Mouse (Mus musculus): ENCODE data around the gene Cse1l.
A peak's percentile ranks its signal among the peaks of the same experiment; 100 is the strongest.

Gene Cse1l

GRCm38 (mm10) chr2:166900792-166901505, 4.9 kb upstream of the Cse1l start:
- no peak for DNase-seq (ENCODE audit: low read depth in 1 of 2, low spot score in 2 of 2)

GRCm38 (mm10) chr2:166903719-166904282, 2.0 kb upstream of the Cse1l start:
- DNase-seq (ENCODE audit: low read depth in 1 of 2, low spot score in 2 of 2), result no peak

GRCm38 (mm10) chr2:166906523-166907182, 813 bp downstream of the Cse1l start:
- peak; percentile 31 to 54 for DNase-seq (ENCODE audit: low read depth in 1 of 2, low spot score in 2 of 2)

DNA sequence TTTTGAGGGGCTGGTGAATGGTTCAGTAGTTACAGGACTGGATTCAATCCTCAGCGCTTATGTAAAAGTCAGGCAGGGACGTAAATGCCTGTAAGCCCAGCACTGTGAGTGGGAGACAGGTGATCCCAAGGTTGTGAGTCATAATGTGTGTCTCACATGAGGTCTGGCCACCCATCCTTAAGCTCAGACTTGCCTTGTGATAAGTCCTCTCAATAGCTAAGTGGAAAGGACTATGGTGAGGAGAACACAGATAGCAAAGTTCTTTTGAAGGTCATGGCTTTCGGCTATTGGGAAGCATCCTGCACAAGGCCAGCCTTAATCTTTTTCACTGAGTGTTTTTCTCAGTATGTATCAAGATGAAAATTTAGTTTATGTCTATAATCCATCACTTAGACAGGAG, 3.9 kb downstream of the Cse1l start:
- DNase-seq (ENCODE audit: low read depth in 1 of 2, low spot score in 2 of 2), result no peak

- no peak for DNase-seq (ENCODE audit: low read depth in 1 of 2, low spot score in 2 of 2)
These were observed 4.7 kb downstream of the Cse1l start for GRCm38 (mm10) chr2:166910536-166910935.

- DNase-seq (ENCODE audit: low read depth in 1 of 2, low spot score in 2 of 2), result no peak
These were observed 18.1 kb downstream of the Cse1l start for GRCm38 (mm10) chr2:166923971-166924370.

DNA sequence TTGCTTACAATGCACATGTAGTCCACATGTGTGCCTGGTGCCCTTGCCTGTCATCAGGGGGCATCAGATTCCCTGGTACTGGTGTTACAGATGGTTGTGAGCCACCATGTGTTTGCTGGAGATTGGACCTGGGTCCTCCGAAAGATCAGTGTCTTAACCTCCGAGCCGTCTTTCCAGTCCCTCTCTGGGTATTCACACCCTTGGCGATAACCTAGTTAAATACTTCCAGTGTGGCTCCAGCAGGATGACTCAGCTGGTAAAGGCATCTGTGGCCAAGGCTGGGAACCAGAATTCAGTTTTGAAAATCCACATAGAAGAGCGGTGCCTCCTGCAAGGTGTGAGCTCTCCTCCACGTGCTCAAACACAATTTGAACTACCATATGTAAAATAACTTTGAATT, 28.1 kb downstream of the Cse1l start:
- DNase-seq (ENCODE audit: low read depth in 1 of 2, low spot score in 2 of 2), result no peak

DNA sequence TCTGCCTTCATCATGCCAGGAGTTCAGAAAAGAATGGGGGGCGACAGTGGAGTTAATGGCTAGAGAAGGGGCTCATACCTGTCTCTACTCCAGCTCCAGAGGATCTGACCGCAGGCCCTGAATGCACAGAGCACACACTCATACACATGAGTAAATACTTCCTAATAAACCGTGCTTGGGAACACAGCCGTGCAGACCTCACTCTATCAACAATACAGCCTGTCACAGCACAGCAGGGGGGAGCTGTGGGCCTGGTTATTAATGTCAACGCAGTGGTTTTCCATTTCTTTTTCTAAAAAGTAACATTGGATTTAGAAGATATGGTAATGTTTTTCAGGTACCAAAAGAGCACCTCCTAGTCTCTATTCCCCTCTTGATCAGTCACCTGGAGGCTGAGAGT, 28.6 kb downstream of the Cse1l start:
- no peak for DNase-seq (ENCODE audit: low read depth in 1 of 2, low spot score in 2 of 2)

DNA sequence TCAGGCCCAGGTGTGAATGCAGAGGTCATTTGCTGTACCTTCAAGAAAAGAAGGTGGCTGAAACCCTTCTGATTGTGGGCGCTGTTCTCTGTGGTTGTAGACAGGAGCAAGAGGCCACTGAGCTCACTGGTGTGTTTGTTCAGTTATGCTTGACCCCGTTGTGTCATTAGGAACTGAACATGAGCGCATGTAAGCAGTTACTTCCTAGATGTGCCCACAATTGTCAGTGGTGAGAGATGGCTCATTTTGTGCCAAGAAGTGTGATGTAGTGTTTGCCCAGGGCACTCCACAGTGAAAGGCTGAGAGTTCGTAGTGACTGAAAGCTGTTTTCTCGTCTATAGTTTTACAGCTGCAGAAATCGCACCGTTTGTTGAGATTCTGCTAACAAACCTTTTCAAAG, 29.7 kb downstream of the Cse1l start:
- DNase-seq (ENCODE audit: low read depth in 1 of 2, low spot score in 2 of 2), result no peak

GRCm38 (mm10) chr2:166936166-166936565, 30.3 kb downstream of the Cse1l start:
- DNase-seq (ENCODE audit: low read depth in 1 of 2, low spot score in 2 of 2), result no peak

DNA sequence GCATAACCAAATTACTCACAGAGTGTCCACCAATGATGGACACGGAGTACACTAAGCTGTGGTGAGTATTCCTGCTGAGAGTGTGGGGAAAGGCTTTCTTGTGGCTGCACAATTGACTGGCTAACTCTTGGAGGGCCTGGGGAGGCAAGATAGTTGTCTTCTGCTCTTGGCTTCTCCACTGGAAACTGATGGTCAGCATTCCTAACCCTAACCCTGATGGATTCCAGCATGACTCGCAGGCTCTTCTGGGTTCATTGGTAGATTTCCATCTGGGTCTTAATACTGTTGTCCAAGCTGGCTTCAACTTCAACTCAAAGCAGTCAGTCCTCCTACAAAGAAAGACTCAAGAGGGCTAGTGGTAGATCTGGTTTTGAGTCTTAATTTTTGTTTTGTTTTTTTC, 37.3 kb downstream of the Cse1l start:
- DNase-seq (ENCODE audit: low read depth in 1 of 2, low spot score in 2 of 2), result no peak

DNA sequence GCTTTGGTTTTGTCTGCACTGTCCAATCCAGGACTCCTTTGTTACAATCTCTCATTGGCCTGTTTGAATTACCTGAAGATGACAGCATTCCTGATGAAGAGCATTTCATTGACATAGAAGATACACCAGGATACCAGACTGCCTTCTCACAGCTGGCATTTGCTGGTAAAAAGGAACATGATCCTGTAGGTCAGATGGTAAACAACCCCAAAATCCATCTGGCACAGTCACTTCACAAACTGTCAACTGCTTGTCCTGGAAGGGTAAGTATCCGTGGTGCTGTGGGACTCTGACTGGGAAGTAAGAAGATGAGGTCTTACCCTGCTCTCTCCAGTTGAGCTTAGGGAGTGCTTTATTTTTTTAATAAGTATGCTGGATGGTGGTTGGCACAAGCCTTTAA, 38.5 kb downstream of the Cse1l start:
- DNase-seq (ENCODE audit: low read depth in 1 of 2, low spot score in 2 of 2), result no peak

DNA sequence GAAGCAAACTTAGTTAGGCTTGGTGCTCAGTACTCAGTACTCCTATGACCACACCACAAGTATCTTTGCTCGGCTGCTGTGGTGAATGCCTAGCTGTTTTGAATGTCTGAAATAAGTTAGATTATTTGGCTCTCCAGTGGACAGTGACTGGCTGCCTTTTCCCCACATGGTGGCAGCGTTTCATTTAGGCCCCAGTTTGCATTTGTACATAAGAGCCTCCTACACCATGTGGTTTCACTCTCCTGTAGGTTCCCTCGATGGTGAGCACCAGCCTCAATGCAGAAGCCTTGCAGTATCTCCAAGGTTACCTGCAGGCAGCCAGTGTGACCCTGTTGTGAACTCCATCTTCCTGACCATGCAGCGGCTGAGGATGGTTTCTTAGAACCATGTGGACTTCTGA, 39.6 kb downstream of the Cse1l start:
- no peak for DNase-seq (ENCODE audit: low read depth in 1 of 2, low spot score in 2 of 2)

- no peak for DNase-seq (ENCODE audit: low read depth in 1 of 2, low spot score in 2 of 2)
These were observed 42.4 kb downstream of the Cse1l start for GRCm38 (mm10) chr2:166948246-166948645.

DNA sequence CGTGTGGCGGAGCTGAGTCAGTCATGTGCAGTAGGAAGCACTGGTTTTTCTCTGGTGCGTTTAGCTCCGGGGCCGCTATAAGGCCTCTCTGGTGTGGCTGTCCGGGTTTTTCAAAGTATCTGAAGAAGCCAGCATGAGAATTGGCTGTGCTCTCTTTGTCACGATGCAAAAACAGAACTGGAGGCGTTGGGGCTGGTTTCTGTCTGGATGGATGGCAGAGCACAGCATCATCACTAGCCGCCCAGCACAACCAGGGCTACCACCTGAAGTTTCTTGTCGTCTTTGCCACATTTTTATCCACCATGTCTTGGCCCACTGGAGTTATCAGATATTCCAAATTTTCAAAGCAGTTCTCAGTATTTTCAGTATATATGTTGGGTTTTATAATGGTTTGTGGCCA, 43.1 kb downstream of the Cse1l start:
- DNase-seq (ENCODE audit: low read depth in 1 of 2, low spot score in 2 of 2), result no peak

GRCm38 (mm10) chr2:166950853-166951648, 45.2 kb downstream of the Cse1l start:
- no peak for DNase-seq (ENCODE audit: low read depth in 1 of 2, low spot score in 2 of 2)

GRCm38 (mm10) chr2:166952151-166952550, 46.3 kb downstream of the Cse1l start:
- no peak for DNase-seq (ENCODE audit: low read depth in 1 of 2, low spot score in 2 of 2)

DNA sequence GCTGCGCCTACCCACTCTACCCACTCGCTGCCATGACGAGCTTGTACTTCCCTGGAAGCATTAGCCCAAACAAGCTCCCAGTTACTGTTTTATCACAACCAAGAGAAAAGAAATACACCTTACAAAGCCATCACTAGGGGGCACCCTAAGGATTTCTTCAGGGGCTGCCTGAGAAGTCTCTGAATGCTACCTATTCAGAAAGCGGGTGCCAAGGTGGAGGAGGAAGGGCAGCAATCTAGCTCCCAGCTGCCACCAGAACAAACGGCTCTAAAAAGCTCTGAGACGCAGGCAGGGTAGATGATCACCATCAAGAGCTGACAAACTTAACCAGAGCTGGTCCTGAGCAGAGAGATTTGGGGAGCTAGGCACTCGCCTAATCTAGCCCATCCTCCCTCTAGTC, 51.0 kb downstream of the Cse1l start:
- DNase-seq (ENCODE audit: low read depth in 1 of 2, low spot score in 2 of 2), result no peak

GRCm38 (mm10) chr2:166960648-166961330, 54.9 kb downstream of the Cse1l start:
- no peak for DNase-seq (ENCODE audit: low read depth in 1 of 2, low spot score in 2 of 2)

DNA sequence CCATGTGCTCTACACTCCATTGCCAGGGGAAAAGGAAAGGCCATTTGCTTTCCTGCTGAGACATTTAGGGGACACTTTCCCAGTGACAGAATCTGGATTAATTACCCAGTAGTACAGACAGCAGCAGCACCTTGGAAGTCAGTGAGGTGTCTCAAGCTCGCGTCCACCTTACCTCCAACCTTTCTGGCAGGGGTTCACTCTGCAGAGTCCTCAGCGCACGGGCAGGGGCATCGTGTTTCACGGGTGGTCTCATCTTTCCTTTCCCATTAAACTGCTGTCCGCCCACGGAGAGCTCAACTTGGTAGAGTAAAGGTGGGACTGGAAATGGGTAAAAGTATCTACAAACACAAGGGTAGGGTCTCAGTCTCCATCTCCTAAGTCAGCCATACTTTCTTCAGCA, 57.4 kb downstream of the Cse1l start:
- DNase-seq (ENCODE audit: low read depth in 1 of 2, low spot score in 2 of 2), result no peak

- no peak for DNase-seq (ENCODE audit: low read depth in 1 of 2, low spot score in 2 of 2)
These were observed 58.9 kb downstream of the Cse1l start for GRCm38 (mm10) chr2:166964773-166965172.

Data from monocyte, adult 2 months (primary cell).